Mouse (Mus musculus) frontal cortex, postnatal 25 days (tissue): ENCODE measurements at regions not wholly inside any gene's neighbourhood (a gene's known extent, or its start where the extent isn't known, plus 50 kb on each side); places are given as distances from the start of the nearest gene placed in this dataset.
A peak's percentile ranks its signal among the peaks of the same experiment; 100 is the strongest.

ENCODE experiments used
- DNase-seq, 2 experiments: peaks; one replicate each; pipeline ENCODE4 v3.0.0; 2022; ENCODE audit warnings: low spot score in 2 of 2

- DNase-seq = peak in 1 of 2 experiments; percentile 16
These were observed 53.5 kb upstream of the Akr1e1 start for GRCm38 (mm10) chr13:4662336-4663101.
